Mouse (Mus musculus) heart, adult 11 months (tissue): Measurements from ENCODE around the gene Wbp11.

Experiments used
- DNase-seq: peaks from one replicate; pipeline ENCODE4 v3.0.0; 2022

Wbp11 gene

DNA sequence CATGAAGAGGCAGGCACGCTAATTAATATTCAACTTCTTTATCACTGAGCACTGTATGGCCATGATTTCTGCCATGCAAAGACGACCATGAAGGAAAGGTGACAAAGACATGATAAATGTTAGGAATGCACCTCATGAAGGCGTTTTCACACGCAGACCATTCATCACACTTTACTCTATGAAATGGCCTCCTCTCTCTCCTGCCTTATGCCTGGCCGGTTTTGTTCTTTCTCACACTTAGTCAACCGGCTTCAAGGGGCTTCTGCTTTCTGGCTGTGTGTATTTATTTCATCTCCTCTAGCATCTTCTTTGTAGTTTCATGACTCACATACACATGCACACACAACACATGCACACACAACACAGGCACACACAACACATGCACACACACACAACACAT, 26.8 kb downstream of the Wbp11 start:
- peak; percentile 36 for DNase-seq

DNA sequence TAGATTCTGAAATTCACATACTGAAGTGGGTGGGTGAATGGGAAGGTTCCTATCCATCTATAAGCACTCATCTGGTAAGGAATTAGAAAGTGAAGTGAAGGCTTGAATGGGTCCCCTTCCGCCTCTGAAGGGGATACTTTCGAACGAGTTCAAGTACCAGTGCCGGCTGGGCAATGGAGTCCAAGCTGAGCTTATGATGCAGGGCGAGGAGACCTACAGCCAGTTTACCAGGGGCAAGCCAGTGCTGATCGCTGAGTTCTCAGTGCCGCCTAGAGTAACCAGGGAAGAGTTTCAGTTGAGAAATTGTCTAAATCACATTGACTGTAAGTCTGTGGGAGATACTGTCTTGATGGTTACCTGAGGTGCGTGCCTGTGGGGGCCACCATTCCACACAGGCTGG, 27.3 kb downstream of the Wbp11 start:
- peak; percentile 68 for DNase-seq

DNA sequence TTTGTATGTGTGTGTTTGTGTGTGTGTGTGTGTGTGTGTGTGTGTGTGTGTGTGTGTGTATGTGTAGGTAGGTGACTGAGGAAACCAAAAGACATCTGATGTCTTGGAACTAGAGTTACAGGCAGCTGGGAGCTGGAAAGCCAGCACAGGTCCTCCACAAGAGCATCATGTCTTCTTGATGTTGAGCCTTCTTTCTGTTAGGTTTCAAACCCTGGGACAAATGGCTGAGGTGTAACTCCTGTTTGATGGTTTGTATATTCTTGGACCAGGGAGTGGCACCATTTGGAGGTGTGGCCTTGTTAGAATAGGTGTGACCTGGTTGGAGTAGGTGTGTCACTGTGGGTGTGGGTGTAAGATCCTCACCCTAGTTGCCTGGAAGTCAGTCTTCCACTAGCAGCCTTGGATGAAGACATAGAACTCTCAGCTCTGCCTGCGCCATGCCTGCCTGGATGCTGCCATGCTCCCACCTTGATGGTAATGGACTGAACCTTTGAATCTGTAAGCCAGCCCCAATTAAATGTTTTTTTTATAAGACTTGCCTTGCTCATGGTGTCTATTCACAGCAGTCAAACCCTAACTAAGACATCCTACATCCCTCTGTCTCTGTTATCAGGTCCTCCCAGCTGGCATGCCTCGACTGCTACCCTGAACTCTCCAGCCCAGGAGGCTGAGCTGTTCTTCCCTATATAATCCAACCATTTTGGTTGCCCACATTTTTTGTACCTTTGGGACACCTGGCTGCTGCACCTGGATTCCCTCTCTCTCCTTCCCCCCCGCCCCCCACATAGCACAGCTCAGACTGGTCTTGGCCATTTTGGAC, 29.9 kb downstream of the Wbp11 start:
- peak; percentile 48 for DNase-seq

DNA sequence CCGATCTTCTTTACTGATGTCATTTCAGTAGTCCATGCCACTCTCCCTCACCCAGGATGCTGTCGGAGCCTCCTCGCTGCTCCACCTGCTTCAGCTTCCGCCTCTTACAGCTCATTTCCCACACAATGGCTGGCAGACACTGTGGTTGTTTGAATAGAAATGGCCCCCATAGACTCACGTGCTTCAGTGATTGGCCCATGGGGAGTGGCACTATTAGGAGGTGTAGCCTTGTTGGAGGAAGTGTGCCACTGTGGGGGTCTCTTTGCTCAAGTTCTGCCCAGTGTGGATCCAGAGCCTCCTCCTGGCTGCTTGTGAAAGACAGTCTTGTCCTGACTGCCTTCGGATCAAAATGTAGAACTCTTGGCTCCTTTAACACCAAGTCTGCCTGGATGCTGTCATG, 32.2 kb downstream of the Wbp11 start:
- peak; percentile 80 for DNase-seq

DNA sequence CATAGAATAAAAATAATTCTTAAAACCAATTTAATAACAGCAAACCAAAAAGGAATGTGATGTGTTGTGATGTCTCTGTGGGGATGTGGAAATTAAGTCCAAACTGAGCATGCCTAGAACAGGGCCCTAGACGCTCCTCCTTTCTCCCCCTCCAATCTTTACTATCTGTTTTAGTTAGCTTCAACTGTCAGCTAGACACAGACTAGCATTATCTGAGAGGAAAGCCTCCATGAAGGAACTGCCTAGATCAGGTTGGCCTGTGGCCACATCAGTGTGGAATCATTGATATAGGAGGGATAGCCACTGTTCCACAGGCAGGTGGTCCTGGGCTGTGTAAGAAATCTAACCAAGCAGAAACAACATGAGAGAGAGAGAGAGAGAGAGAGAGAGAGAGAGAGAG, 32.9 kb downstream of the Wbp11 start:
- DNase-seq, result peak; percentile 54

DNA sequence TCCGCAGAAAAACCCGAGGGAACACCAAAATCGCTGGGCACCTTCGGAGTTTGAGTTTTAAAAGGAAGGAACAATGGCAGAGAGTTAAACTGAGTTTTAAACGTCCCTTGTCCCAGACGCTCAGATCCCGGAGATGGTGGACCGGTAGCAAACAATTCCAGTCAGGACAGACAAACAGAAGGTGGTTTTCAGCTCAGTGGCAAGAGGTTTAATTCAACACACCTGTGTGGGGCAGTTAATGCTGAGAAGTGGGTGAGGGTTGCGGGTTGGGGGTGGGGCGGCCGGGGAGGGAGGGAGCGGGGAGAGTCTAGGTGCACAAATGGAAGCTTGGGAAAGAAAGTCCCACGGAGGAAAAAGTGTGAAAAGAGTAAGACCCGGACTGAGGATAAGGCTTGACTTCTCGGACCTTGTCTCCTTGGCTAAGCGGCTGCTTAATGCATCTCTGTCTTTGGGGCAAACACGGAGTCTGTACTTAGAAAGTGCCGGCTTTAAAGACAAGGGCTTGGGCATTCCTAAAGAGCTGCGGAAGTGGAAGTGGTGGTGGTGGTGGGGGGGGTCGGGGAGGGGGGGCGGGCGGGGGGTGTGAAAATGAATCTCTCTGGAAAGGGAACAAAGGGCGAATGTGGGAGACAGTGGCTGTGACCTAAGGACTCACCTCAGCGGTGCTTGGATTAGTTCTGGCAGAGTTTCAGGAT, 34.1 kb downstream of the Wbp11 start:
- peak; percentile 80 for DNase-seq

DNA sequence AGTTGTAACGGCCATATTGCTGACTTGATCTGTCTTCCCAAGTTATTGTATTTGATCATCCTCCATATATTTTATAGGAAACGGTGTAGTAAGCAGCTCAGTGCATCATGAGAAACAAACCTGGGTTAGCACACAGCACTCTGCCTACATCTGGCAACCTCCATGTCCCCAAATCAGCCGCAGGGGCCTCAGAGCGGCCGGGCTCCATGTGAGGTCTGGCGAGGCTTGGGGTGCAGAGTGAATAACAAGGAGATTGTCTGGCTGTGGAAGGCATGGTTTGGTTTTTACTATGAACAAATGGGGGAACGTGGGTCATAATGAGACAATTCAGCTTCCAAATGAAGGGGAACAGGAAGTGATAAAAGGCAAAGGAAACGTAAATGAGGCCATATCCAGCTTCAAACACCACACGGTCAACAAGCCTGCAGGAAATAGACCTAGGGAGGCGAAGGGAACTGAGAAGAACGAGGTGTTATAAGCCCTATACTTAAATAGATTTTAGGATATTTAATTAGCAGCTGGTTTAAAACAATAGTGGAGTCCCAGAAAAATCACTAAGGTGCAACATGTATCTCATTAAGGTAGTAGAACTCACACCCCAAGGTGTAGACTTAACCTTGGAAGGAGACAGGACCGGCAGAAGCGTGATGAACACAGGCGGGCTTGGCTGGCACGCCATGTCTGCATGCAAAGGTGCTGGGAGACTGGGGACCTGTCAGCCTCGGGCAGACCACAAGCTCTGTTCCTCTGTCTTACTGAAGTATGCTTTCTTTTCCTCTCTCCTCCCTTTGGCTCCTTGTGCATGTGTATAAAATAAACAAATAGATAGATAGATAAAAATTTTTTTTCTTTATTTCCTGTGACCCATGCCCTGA, 34.9 kb downstream of the Wbp11 start:
- peak; percentile 71 for DNase-seq

DNA sequence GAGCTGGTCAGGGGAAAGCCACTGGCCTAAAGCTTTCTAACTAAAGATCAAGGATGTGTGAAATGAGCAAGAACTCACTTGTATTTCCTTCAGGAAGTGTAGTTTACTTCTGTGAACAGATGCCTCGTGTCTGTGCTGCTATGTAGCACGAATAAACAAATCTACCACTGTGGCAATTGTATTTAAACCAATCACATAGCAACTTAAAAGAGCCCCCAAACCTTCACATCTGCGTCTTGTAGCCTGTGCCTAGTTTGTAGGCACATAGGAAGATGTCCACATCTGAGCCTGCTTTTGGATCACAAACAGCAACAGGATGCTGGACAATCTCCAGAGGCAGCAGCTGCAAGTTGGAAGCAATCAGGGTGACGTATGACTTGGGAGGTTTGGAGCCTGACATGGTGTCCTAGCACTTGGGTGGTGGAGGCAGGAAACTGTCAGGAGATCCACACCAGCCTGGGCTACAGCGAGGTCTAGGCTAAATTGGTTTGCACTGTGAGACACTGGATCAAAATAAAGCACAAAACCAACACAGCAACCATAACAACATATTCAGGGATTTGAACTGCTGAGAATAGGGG, 38.6 kb downstream of the Wbp11 start:
- peak; percentile 98 for DNase-seq

DNA sequence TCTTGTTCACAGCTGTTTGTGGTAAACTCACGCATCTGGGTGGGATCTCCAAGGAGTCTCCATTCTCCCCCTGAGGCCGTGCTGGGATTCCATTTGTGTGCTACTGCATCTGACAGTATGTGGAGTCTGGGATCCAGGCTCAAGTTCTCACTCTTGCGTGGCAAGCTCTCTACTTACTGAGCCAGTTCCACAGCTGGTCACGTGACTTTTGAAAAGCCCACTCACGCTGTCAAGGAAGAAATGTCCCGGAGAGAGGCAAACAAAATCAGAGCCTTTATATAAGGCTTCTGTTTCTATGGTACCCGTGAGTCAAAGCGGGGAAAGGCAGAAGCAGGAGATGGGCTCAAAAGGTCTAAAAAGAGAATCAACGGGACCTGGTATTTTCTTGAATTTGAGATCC, 45.3 kb downstream of the Wbp11 start:
- DNase-seq, result peak; percentile 55

DNA sequence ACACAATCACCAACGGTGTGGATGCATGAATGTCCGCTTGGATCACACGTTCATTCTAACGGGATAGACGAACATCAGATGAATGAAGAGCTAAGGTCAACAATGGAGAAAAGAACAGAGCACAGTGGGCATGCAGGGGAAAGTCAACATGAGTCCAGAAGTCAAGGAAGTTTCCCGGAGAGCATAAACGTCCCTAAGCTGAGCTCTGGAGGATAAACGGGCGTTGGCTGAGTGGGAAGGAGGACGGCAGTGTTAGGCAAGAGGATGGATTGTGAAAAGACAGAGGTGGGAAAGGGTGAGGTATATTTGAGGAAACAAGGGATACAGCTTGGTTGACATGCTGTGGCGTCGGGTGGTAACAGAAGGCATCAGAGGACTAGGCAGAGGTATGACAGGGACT, 45.9 kb downstream of the Wbp11 start:
- peak; percentile 54 for DNase-seq

DNA sequence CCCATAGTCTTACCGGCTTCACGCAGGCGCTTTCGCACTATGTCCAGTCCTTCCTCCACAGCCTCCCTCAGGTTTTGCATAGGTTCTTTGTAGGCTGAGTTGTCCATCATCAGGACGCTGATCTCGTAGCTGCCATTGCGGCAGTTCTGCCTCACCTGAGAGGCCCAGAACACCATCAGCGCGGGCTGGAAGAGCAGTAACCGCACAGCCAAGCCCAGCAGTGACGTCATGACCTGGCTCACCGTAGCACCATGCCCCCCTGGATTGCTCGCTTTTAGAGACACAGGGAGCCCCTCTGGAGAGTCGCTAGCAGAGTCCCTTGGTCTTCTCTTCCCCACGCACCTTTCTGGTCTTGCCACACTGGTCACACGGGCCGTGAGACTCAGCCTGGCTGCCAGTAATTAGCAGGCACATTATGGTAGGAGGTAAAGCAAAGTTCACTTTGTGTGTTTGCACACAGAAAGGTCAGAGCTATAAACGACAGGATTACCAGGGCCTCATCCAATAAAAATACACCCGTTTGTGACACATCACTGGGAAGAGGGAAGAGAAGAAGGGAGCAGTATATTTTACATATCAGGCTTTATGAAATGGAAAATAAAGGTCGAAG, 46.6 kb downstream of the Wbp11 start, which contains the start of gene Gucy2c:
Gucy2c (minus strand) TSS at position 389 of the 610 bp plus-strand sequence.
- no peak for DNase-seq

DNA sequence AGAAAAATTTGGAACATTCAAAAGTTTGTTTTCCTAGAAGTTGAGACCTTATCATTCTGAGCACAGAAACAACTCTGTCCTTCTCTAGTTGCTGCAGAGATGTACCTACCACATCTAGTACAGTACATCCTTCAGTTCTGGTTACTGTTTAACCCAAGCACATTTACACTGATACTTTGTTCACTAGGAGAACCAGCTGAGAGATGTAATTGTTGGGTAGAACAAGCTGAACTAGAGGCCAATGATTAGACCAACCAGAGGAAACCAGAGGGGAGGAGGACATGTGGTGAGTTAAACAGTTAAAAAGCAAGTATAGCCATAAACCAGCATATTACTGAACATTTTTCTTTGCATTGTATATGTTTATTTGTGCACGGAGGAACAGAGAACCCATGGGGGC, 51.6 kb downstream of the Wbp11 start:
- DNase-seq, result no peak

DNA sequence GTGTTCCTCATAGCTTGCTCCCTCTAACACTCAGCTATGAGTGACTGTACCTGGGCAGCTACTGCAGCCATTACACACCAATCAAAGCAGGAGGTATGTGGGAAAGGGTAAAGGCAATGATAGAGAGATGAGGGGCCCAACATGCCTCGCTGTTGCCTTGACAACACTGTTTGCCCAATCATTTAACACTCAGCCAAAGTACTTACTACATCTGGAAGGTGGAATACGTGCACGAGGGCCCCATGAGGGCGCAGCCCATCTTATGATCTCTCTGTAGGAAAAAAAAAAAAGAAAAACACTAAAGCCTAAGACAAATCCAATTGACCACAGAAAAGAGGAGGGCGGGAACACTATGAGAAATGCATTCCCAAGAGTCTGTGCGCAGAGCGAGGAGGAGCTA, 58.2 kb downstream of the Wbp11 start:
- no peak for DNase-seq

DNA sequence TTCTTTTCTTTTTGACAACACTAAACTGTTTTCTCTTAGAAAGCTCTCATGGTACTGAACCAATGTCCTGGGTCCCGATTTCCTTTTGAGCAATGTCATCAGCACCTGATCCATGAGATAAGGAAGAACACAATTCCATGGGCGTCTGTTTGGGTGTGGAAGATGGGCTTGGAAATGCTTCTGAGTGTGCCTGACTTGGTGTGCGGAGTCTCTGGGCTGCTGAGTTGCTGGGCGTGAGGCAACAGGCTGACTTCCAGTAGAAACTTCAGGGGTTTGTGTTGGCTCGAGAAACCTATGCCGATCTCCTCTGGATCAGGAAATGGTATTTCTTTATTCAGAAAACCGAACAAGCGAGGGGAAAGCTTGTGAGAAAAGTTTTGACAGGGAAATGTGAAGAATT, 58.9 kb downstream of the Wbp11 start:
- no peak for DNase-seq

DNA sequence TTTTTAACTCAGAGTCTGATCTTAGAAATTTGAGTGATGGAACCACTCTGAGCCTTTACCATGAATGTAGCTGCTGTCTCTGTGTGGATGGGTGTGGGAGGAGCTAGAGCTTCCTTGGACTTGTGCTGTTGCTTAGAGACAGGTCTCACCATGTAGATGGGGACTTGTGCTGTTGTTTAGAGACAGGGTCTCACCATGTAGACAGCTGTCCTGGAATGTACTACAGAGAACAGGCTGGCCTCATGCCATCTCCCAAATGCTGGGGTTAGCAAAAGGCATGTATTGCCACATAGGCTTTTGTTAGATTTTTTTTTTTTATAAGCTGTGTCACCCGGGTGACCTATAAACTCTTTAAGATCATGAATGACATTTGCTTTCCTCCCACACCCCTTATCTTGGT, 64.1 kb downstream of the Wbp11 start:
- DNase-seq, result no peak
